Mouse (Mus musculus) liver, adult 2 months (tissue): ENCODE results near the gene Ppib. TPM values are rescaled to one million over a fixed set of nuclear protein-coding genes. Genes with fewer than 3 reads are reported as not detected.

ENCODE experiments used
- DNase-seq: peaks from one replicate; pipeline ENCODE4 v3.0.0-alpha.2; 2011; ENCODE audit warnings: low read depth, low spot score; ENCODE audit errors: extremely low read depth
- H3K27ac ChIP-seq: fragments of 200-500 bp; replicated peaks from 2 replicates; pipeline ENCODE4 v1.5.1; 2012; ENCODE audit warnings: low read depth, mild to moderate bottlenecking, control low read depth, inconsistent platforms, low read length; ENCODE audit not compliant: insufficient read depth
- H3K27me3 ChIP-seq: fragments of 200-500 bp; 2 replicates; pipeline ENCODE4 v1.6.1; 2012; ENCODE audit warnings: mild to moderate bottlenecking, moderate library complexity, low read length, inconsistent platforms; ENCODE audit not compliant: control insufficient read depth, insufficient read depth
- H3K36me3 ChIP-seq: fragments of 200-500 bp; 2 replicates; pipeline ENCODE4 v1.6.1; 2012; ENCODE audit warnings: low read length, inconsistent platforms; ENCODE audit not compliant: control insufficient read depth, insufficient read depth
- H3K4me1 ChIP-seq: fragments of 200-500 bp; 2 replicates; pipeline ENCODE4 v1.6.1; 2011; ENCODE audit warnings: low read length; ENCODE audit not compliant: control insufficient read depth, insufficient read depth
- H3K4me3 ChIP-seq: fragments of 200-500 bp; 2 replicates; pipeline ENCODE4 v1.5.1; 2011; ENCODE audit warnings: low read depth, mild to moderate bottlenecking, control low read depth, low read length, moderate library complexity; ENCODE audit not compliant: insufficient read depth
- H3K79me2 ChIP-seq: fragments of 200-500 bp; 2 replicates; pipeline ENCODE4 v1.6.1; 2012; ENCODE audit warnings: inconsistent platforms, mild to moderate bottlenecking, low read length, moderate library complexity; ENCODE audit not compliant: control insufficient read depth, insufficient read depth
- H3K9ac ChIP-seq: fragments of 200-500 bp; 2 replicates; pipeline ENCODE4 v1.6.1; 2012; ENCODE audit warnings: low read depth, mild to moderate bottlenecking, control low read depth, inconsistent platforms, low read length
- CTCF ChIP-seq: fragments of 200-500 bp; IDR thresholded peaks from 2 replicates; pipeline ENCODE4 v1.5.1; 2011; ENCODE audit warnings: low read depth, low read length, control low read depth
- POLR2A ChIP-seq: fragments of 200-500 bp; IDR thresholded peaks from 2 replicates; pipeline ENCODE4 v1.6.1; 2011; ENCODE audit warnings: low read length, control low read depth; ENCODE audit not compliant: insufficient read depth; ENCODE audit errors: extremely low read depth
- WGBS: fragments of 180-500 bp; shearing (Covaris S2); methylation state at CpG from one replicate; pipeline ENCODE4 v1.1.7; 2018; 5-methylcytosine and 5-hydroxymethylcytosine counted together
- polyA plus RNA-seq: library from polyadenylated mRNA; depleted of rRNA; stranded (reverse); fragments of >200 nt; gene quantifications from 2 replicates; pipeline ENCODE4 v1.2.3, GENCODE M21; 2012
- total RNA-seq: library from RNA; depleted of rRNA; stranded (reverse); fragments of >200 nt; gene quantifications from 2 replicates; pipeline ENCODE4 v1.2.3, GENCODE M21; 2014

Gene Ppib
- total and polyA plus RNA-seq, 2 experiments: 247 to 435 TPM

- Histone ChIP-seq H3K36me3 (peaks cover 23% of the 10 kb centered on the region), H3K27ac (peak overlapping the region; percentile 84), H3K9ac (peak overlapping the region; percentile 95), H3K27me3 (no peaks in the 10 kb centered on the region), H3K79me2 (peaks cover 11% of the 10 kb centered on the region; the same call in 1 of the 2 replicates), H3K4me1 (peaks cover 11% of the 10 kb centered on the region), H3K4me3 (peak overlapping the region; percentile 96)
- no peak for DNase-seq
- TF ChIP-seq CTCF (no peak), POLR2A (no peak)
- under 1% methylated on average over 20 of the region's 20 CpGs for WGBS
Measured at GRCm38 (mm10) chr9:66060308-66060647, 256 bp downstream of the Ppib start.

GRCm38 (mm10) chr9:66060986-66061385 lies 964 bp downstream of the Ppib start:
- H3K9ac ChIP-seq: peak overlapping the region; percentile 47
- peaks cover 11% of the 10 kb centered on the region; the same call in 1 of the 2 replicates for H3K79me2 ChIP-seq
- TF ChIP-seq POLR2A: no peak
- TF ChIP-seq CTCF: no peak
- DNase-seq: no peak
- H3K36me3 ChIP-seq: peaks cover 28% of the 10 kb centered on the region
- no peaks in the 10 kb centered on the region for H3K27me3 ChIP-seq
- peak overlapping the region; percentile 57 for H3K27ac ChIP-seq
- H3K4me1 ChIP-seq: peaks cover 11% of the 10 kb centered on the region
- 8% methylated on average over 4 of the region's 4 CpGs for WGBS
- peak overlapping the region; percentile 49 for H3K4me3 ChIP-seq

GRCm38 (mm10) chr9:66061656-66062055 lies 1.6 kb downstream of the Ppib start:
- peaks cover 11% of the 10 kb centered on the region; the same call in 1 of the 2 replicates for H3K79me2 ChIP-seq
- 37% methylated on average over 3 of the region's 3 CpGs for WGBS
- H3K9ac ChIP-seq: peak overlapping the region; percentile 36; the same call in 1 of the 2 replicates
- H3K4me3 ChIP-seq: peak overlapping the region; percentile 14; the same call in 1 of the 2 replicates
- peak; percentile 51 for DNase-seq
- peaks cover 11% of the 10 kb centered on the region for H3K4me1 ChIP-seq
- no peak for TF ChIP-seq POLR2A
- TF ChIP-seq CTCF: no peak
- H3K27me3 ChIP-seq: no peaks in the 10 kb centered on the region
- peaks cover 28% of the 10 kb centered on the region for H3K36me3 ChIP-seq
- H3K27ac ChIP-seq: peak overlapping the region; percentile 39; the same call in 1 of the 2 replicates

DNA sequence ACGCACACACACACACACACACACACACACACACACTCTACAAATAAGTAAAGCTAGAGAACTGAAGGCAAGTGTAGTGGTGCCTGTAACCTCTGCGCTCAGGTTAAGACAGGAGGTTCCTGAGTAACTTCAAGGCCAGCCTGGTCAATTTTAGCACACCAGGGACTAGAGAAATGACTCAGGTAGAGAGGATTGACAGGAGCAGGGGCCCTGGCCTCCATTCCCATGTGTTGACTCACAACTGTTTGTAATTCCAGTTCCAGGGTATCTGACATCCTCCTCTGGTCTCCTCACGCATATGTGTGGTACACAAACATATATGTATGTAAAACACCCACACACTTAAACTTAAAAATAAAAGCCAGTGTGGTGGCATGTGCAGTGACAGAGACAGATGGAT lies 3.4 kb downstream of the Ppib start:
- Histone ChIP-seq H3K4me3 (no peak overlapping the region), H3K36me3 (peaks cover 28% of the 10 kb centered on the region), H3K27ac (no peak overlapping the region), H3K9ac (no peak overlapping the region), H3K4me1 (peaks cover 11% of the 10 kb centered on the region), H3K27me3 (no peaks in the 10 kb centered on the region), H3K79me2 (peaks cover 11% of the 10 kb centered on the region; the same call in 1 of the 2 replicates)
- DNase-seq: no peak
- 91% methylated on average over 3 of the region's 3 CpGs for WGBS
- TF ChIP-seq CTCF: no peak
- no peak for TF ChIP-seq POLR2A

DNA sequence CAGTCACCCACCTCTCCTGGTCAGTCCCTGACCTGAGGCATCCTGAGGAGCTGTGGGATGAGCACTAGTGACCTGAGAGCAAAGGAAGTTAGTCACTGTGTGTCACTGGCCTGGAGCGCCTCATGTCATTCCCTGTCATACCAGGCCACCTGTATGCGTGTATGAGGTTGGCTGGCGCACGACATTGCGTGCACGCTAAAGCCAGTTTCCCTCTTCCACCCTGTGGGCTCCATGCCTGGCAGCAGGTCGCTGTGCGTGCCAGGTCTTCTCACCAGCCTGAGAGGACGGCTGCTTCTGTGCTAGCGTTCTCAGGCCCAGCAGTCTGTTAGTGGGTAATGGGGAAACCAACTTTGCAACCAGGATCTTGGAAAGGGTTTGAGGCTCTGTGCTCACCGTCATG lies 4.3 kb downstream of the Ppib start:
- peaks cover 11% of the 10 kb centered on the region; the same call in 1 of the 2 replicates for H3K79me2 ChIP-seq
- no peak for DNase-seq
- peaks cover 15% of the 10 kb centered on the region for H3K4me1 ChIP-seq
- no peak overlapping the region for H3K27ac ChIP-seq
- TF ChIP-seq CTCF: no peak
- no peak for TF ChIP-seq POLR2A
- H3K27me3 ChIP-seq: no peaks in the 10 kb centered on the region
- no peak overlapping the region for H3K9ac ChIP-seq
- peaks cover 28% of the 10 kb centered on the region for H3K36me3 ChIP-seq
- H3K4me3 ChIP-seq: no peak overlapping the region
- WGBS: 95% methylated on average over 11 of the region's 11 CpGs

GRCm38 (mm10) chr9:66066791-66067190 lies 6.8 kb downstream of the Ppib start:
- Histone ChIP-seq H3K9ac (no peak overlapping the region), H3K27me3 (no peaks in the 10 kb centered on the region), H3K36me3 (peaks cover 28% of the 10 kb centered on the region), H3K4me3 (no peak overlapping the region), H3K27ac (no peak overlapping the region), H3K79me2 (no peaks in the 10 kb centered on the region), H3K4me1 (peaks cover 8% of the 10 kb centered on the region; the same call in 1 of the 2 replicates)
- 94% methylated on average over 3 of the region's 3 CpGs for WGBS
- no peak for DNase-seq
- TF ChIP-seq POLR2A (no peak), CTCF (no peak)
